Mouse (Mus musculus) layer of hippocampus, postnatal 25 days (tissue): Measurements from ENCODE around the gene Sox8. TPM values are rescaled to one million over a fixed set of nuclear protein-coding genes. Genes with fewer than 3 reads are reported as not detected.

Experiments
- DNase-seq, 2 experiments: peaks; one replicate each; pipeline ENCODE4 v3.0.0; 2022; ENCODE audit warnings: mixed read lengths in 2 of 2, low spot score in 1 of 2; ENCODE audit errors: extremely low spot score in 1 of 2
- total RNA-seq, 2 experiments: library from RNA; stranded (reverse); gene quantifications; 2 replicates each; pipeline ENCODE4 v1.2.3; 2021

The Sox8 gene
- total RNA-seq = 10 to 100 TPM; 61.9 to 67.1 TPM

GRCm38 (mm10) chr17:25570648-25571452 is at the start of gene Sox8:
Gene Sox8 (minus strand): TSS chr17:25570686.
- DNase-seq = peak; percentile 83 to 86

- no peak for DNase-seq
Measured at GRCm38 (mm10) chr17:25618508-25619056, 48.1 kb upstream of the Sox8 start.

GRCm38 (mm10) chr17:25614723-25615510 is 44.4 kb upstream of the Sox8 start:
- no peak for DNase-seq

GRCm38 (mm10) chr17:25613323-25613722 is 42.8 kb upstream of the Sox8 start:
- DNase-seq = no peak

- no peak for DNase-seq
Measured at GRCm38 (mm10) chr17:25612537-25612936, 42.1 kb upstream of the Sox8 start.

GRCm38 (mm10) chr17:25610151-25610550 is 39.7 kb upstream of the Sox8 start:
- peak in 1 of 2 experiments; percentile 55 for DNase-seq

GRCm38 (mm10) chr17:25609506-25609828 is 39.0 kb upstream of the Sox8 start:
- no peak for DNase-seq

- DNase-seq = no peak
Measured at GRCm38 (mm10) chr17:25608821-25609505, 38.5 kb upstream of the Sox8 start.

- no peak for DNase-seq
Measured at GRCm38 (mm10) chr17:25608137-25608785, 37.8 kb upstream of the Sox8 start.

GRCm38 (mm10) chr17:25604234-25604633 is 33.7 kb upstream of the Sox8 start:
- DNase-seq = no peak

- DNase-seq = no peak
Measured at GRCm38 (mm10) chr17:25602366-25602765, 31.9 kb upstream of the Sox8 start.

- no peak for DNase-seq
Measured at GRCm38 (mm10) chr17:25597537-25597936, 27.1 kb upstream of the Sox8 start.

GRCm38 (mm10) chr17:25595495-25595894 is 25.0 kb upstream of the Sox8 start:
- no peak for DNase-seq

GRCm38 (mm10) chr17:25593411-25594261 is 23.1 kb upstream of the Sox8 start:
- DNase-seq = no peak

- DNase-seq = no peak
Measured at GRCm38 (mm10) chr17:25592336-25592735, 21.9 kb upstream of the Sox8 start.

GRCm38 (mm10) chr17:25590985-25591384 is 20.5 kb upstream of the Sox8 start:
- no peak for DNase-seq

- no peak for DNase-seq
Measured at GRCm38 (mm10) chr17:25590068-25590467, 19.6 kb upstream of the Sox8 start.

GRCm38 (mm10) chr17:25584646-25585045 is 14.2 kb upstream of the Sox8 start:
- DNase-seq = no peak

- no peak for DNase-seq
Measured at GRCm38 (mm10) chr17:25583858-25584257, 13.4 kb upstream of the Sox8 start.
